In genomic region chr3:79886357-79887091, GRCm38 (mm10) we compare ENCODE assay signal across 8 mouse cellular contexts. TPM values are rescaled to one million over a fixed set of nuclear protein-coding genes. Genes with fewer than 3 reads are reported as not detected.
DNase-seq lines count a peak whose midpoint lies in the region; ATAC-seq and TF ChIP-seq lines count a peak whose summit lies in the region.

No protein-coding gene starts in this region.

- peak overlapping the region; percentile 88 for H3K9ac ChIP-seq in heart, embryonic 13.5 days
- H3K9ac ChIP-seq in limb, embryonic 11.5 days (ENCODE audit: low read length), result 0 out of 2 replicates have a peak overlapping the region, but pooled peaks have one; percentile 7

- no peak overlapping the region for H3K4me3 ChIP-seq in cortical plate, adult 2 months (ENCODE audit: insufficient read depth, low read length)
- peak overlapping the region; percentile 61 for H3K4me3 ChIP-seq in heart, embryonic 13.5 days
- H3K4me3 ChIP-seq in limb, embryonic 11.5 days (ENCODE audit: low read depth, low read length), result peak overlapping the region; percentile 19

- H3K4me2 ChIP-seq in heart, embryonic 13.5 days, result peak overlapping the region; percentile 80
- H3K4me2 ChIP-seq in limb, embryonic 11.5 days (ENCODE audit: low read depth, severe bottlenecking), result peak overlapping the region; percentile 54

- TF ChIP-seq CTCF in cortical plate, adult 2 months (IDR thresholded peaks at IDR 0.05; ENCODE audit: extremely low read depth, insufficient read depth, low read length), result no peak

- peaks cover 1% of the 10 kb centered on the region; the same call in 1 of the 2 replicates for H3K4me1 ChIP-seq in cortical plate, adult 2 months (ENCODE audit: control insufficient read depth, insufficient read depth, low read length)
- H3K4me1 ChIP-seq in heart, embryonic 13.5 days, result peaks cover 43% of the 10 kb centered on the region
- H3K4me1 ChIP-seq in limb, embryonic 11.5 days (ENCODE audit: control insufficient read depth, insufficient read depth, low read length), result peaks cover 18% of the 10 kb centered on the region

- H3K27ac ChIP-seq in cortical plate, adult 2 months (ENCODE audit: insufficient read depth, low read length), result peak overlapping the region; percentile 26; the same call in 1 of the 2 replicates
- H3K27ac ChIP-seq in heart, embryonic 13.5 days (replicated peaks), result peak overlapping the region; percentile 94
- peak overlapping the region; percentile 52 for H3K27ac ChIP-seq in limb, embryonic 11.5 days (replicated peaks; ENCODE audit: low read depth, low read length)

- 68% methylated on average over 23 of the region's 23 CpGs for WGBS in heart, embryonic 13.5 days
- WGBS in limb, embryonic 11.5 days, result 66% methylated on average over 23 of the region's 23 CpGs

- no peak for ATAC-seq in heart, embryonic 13.5 days (ENCODE audit: extremely low read depth, insufficient number of reproducible peaks, low FRiP score, low TSS enrichment)
- peak; percentile 61 for ATAC-seq in limb, embryonic 11.5 days (ENCODE audit: insufficient number of reproducible peaks, low FRiP score, low TSS enrichment, low read depth)
- ATAC-seq in megakaryocyte-erythroid progenitor cell, adult 5-6 weeks (replicated peaks; ENCODE audit: low FRiP score, low TSS enrichment, poor library complexity, severe bottlenecking), result peak; percentile 60

- H3K27me3 ChIP-seq in heart, embryonic 13.5 days (replicated peaks), result no peaks in the 10 kb centered on the region
- H3K27me3 ChIP-seq in limb, embryonic 11.5 days (ENCODE audit: control insufficient read depth, insufficient read depth, low read length), result no peaks in the 10 kb centered on the region

- no peaks in the 10 kb centered on the region for H3K36me3 ChIP-seq in heart, embryonic 13.5 days
- no peaks in the 10 kb centered on the region for H3K36me3 ChIP-seq in limb, embryonic 11.5 days (ENCODE audit: control insufficient read depth, insufficient read depth, low read length)

- DNase-seq in layer of hippocampus, postnatal 10 days (ENCODE audit: low spot score in 2 of 2), result peak; percentile 12 to 39
- DNase-seq in layer of hippocampus, postnatal 14 days (ENCODE audit: low spot score in 2 of 2), result no peak
- peak; percentile 52 for DNase-seq in limb, embryonic 11.5 days (ENCODE audit: low spot score)
- no peak for DNase-seq in MN1 (ENCODE audit: low spot score)
- DNase-seq in cerebellum, adult 9-10 months, result no peak

- TF ChIP-seq POLR2A in cortical plate, adult 2 months (IDR thresholded peaks at IDR 0.05; ENCODE audit: extremely low read depth, insufficient read depth, low read length), result no peak

- H3K9me3 ChIP-seq in heart, embryonic 13.5 days, result no peaks in the 10 kb centered on the region
- no peaks in the 10 kb centered on the region for H3K9me3 ChIP-seq in limb, embryonic 11.5 days (ENCODE audit: control insufficient read depth, low read length)

RNA-seq across cellular contexts. Expression of gene Fam198b, which starts 2.2 kb away (rescaled TPM):
- total RNA-seq in layer of hippocampus, postnatal 10 days (2021), result 1 to 10 TPM; 4.9 to 5.7 TPM
- 1 to 10 TPM; 6.5 to 8.9 TPM for total RNA-seq in layer of hippocampus, postnatal 14 days (2021)
- polyA plus RNA-seq in cortical plate, adult 2 months (2012; rRNA removed), result 2.4 TPM in 2 replicates
- 43.8 and 54.8 TPM in 2 replicates for polyA plus RNA-seq in heart, embryonic 13.5 days (2015; fragmentation: Nextera tagmentation; extraction: Ambion mirVana)
- polyA plus RNA-seq in limb, embryonic 11.5 days (2014; fragmentation: Nextera tagmentation; extraction: Ambion mirVana), result 6.0 and 9.3 TPM in 2 replicates
- not detected in 2 replicates for total RNA-seq in megakaryocyte-erythroid progenitor cell, adult 5-6 weeks (2014; fragmentation: Nextera tagmentation)
- 0.23 TPM in 1 of 2 replicates, not detected in the other for total RNA-seq in megakaryocyte-erythroid progenitor cell, adult 5-6 weeks (2017)

RNA-seq across cellular contexts. Expression of gene Tmem144, which starts 34.0 kb away (rescaled TPM):
- total RNA-seq in layer of hippocampus, postnatal 10 days (2021), result 10 to 100 TPM in 1 of 2 experiments, 1 to 10 TPM in 1; 8.7 to 10.4 TPM
- 10 to 100 TPM; 16.9 to 18.7 TPM for total RNA-seq in layer of hippocampus, postnatal 14 days (2021)
- polyA plus RNA-seq in cortical plate, adult 2 months (2012; rRNA removed), result 4.1 and 5.2 TPM in 2 replicates
- 9.3 and 12.1 TPM in 2 replicates for polyA plus RNA-seq in heart, embryonic 13.5 days (2015; fragmentation: Nextera tagmentation; extraction: Ambion mirVana)
- 4.1 and 5.1 TPM in 2 replicates for polyA plus RNA-seq in limb, embryonic 11.5 days (2014; fragmentation: Nextera tagmentation; extraction: Ambion mirVana)
- not detected in 2 replicates for total RNA-seq in megakaryocyte-erythroid progenitor cell, adult 5-6 weeks (2014; fragmentation: Nextera tagmentation)
- 0.30 TPM in 1 of 2 replicates, not detected in the other for total RNA-seq in megakaryocyte-erythroid progenitor cell, adult 5-6 weeks (2017)

Comparison
In these comparisons a context has a peak if more than half of its experiments do, and no peak if none do; other contexts are left out.
1. DNase-seq: peak in layer of hippocampus, postnatal 10 days (2 of 2) and limb, embryonic 11.5 days (single experiment); none in layer of hippocampus, postnatal 14 days (0 of 2), MN1 (single experiment) and cerebellum, adult 9-10 months (single experiment).
2. H3K27ac ChIP-seq: peak in every context shown above with its lines; median percentile 94 in heart, embryonic 13.5 days; 52 in limb, embryonic 11.5 days; 26 in cortical plate, adult 2 months.
3. RNA of gene Fam198b, which starts 2.2 kb away (total RNA-seq): 6.5 to 8.9 TPM in layer of hippocampus, postnatal 14 days and 4.9 to 5.7 TPM in layer of hippocampus, postnatal 10 days; 0.23 TPM in megakaryocyte-erythroid progenitor cell, adult 5-6 weeks; every median in the first group is over 4 times any median in the second.
4. RNA of gene Tmem144, which starts 34.0 kb away (total RNA-seq): 16.9 to 18.7 TPM in layer of hippocampus, postnatal 14 days and 8.7 to 10.4 TPM in layer of hippocampus, postnatal 10 days; 0.30 TPM in megakaryocyte-erythroid progenitor cell, adult 5-6 weeks; every median in the first group is over 4 times any median in the second.